Mouse (Mus musculus) CD4-positive helper T cell, adult 2 months (primary cell): Measurements from ENCODE around the gene Pip4k2c.
"Not testable (repeated sequence)": the region's sequence is repeated elsewhere in the genome, so short reads cannot be mapped to it uniquely, and the experiment has no call there.

ENCODE experiments used
- DNase-seq: peaks from one replicate; pipeline ENCODE4 v3.0.0-alpha.2; 2012; ENCODE audit warnings: low read depth, missing footprints, low spot score

The Pip4k2c gene

GRCm38 (mm10) chr10:127170837-127171272 is 40.5 kb downstream of the Pip4k2c start:
- DNase-seq: peak; percentile 89

- peak; percentile 56 for DNase-seq
Measured at GRCm38 (mm10) chr10:127170002-127170401, 41.4 kb downstream of the Pip4k2c start.

- DNase-seq: no peak
Measured at GRCm38 (mm10) chr10:127167614-127168192, 43.7 kb downstream of the Pip4k2c start.

GRCm38 (mm10) chr10:127166771-127167613 is 44.4 kb downstream of the Pip4k2c start:
- DNase-seq: no peak

- DNase-seq: no peak
Measured at GRCm38 (mm10) chr10:127166404-127166715, 45.0 kb downstream of the Pip4k2c start.

- DNase-seq: peak; percentile 91
Measured at GRCm38 (mm10) chr10:127165654-127166403, 45.6 kb downstream of the Pip4k2c start.

- no peak for DNase-seq
Measured at GRCm38 (mm10) chr10:127165354-127165653, 46.1 kb downstream of the Pip4k2c start.

GRCm38 (mm10) chr10:127164631-127165353 is 46.6 kb downstream of the Pip4k2c start, which contains the start of gene B4galnt1:
Gene B4galnt1, plus strand, starts transcription at chr10:127165225.
- peak; percentile 95 for DNase-seq

GRCm38 (mm10) chr10:127164190-127164589 is 47.2 kb downstream of the Pip4k2c start:
- DNase-seq: no peak

GRCm38 (mm10) chr10:127162771-127163261 is 48.6 kb downstream of the Pip4k2c start:
- DNase-seq: peak; percentile 97

GRCm38 (mm10) chr10:127160728-127161127 is 50.7 kb downstream of the Pip4k2c start:
- DNase-seq: no peak

- no peak for DNase-seq
Measured at GRCm38 (mm10) chr10:127160081-127160480, 51.3 kb downstream of the Pip4k2c start.

- no peak for DNase-seq
Measured at GRCm38 (mm10) chr10:127158471-127158870, 52.9 kb downstream of the Pip4k2c start.

- no peak for DNase-seq
Measured at GRCm38 (mm10) chr10:127156511-127156910, 54.9 kb downstream of the Pip4k2c start.

- DNase-seq: no peak
Measured at GRCm38 (mm10) chr10:127156089-127156488, 55.3 kb downstream of the Pip4k2c start.

- DNase-seq: no peak
Measured at GRCm38 (mm10) chr10:127154652-127155051, 56.7 kb downstream of the Pip4k2c start.

- no peak for DNase-seq
Measured at GRCm38 (mm10) chr10:127154241-127154640, 57.1 kb downstream of the Pip4k2c start.

GRCm38 (mm10) chr10:127153323-127153722 is 58.1 kb downstream of the Pip4k2c start:
- DNase-seq: no peak

- DNase-seq: not testable (repeated sequence)
Measured at GRCm38 (mm10) chr10:127152556-127152955, 58.8 kb downstream of the Pip4k2c start.

- not testable (repeated sequence) for DNase-seq
Measured at GRCm38 (mm10) chr10:127151233-127151632, 60.2 kb downstream of the Pip4k2c start.

GRCm38 (mm10) chr10:127150471-127150872 is 60.9 kb downstream of the Pip4k2c start:
- DNase-seq: peak; percentile 68

GRCm38 (mm10) chr10:127147135-127147534 is 64.2 kb downstream of the Pip4k2c start:
- DNase-seq: no peak
